Mouse (Mus musculus) neural tube, embryonic 13.5 days (tissue): ENCODE results near the gene Man2a1. TPM values are rescaled to one million over a fixed set of nuclear protein-coding genes. Genes with fewer than 3 reads are reported as not detected.

ENCODE experiments used
- polyA plus RNA-seq: library from polyadenylated mRNA; unstranded; fragments of >200 nt; fragmentation: Nextera tagmentation; extraction: Ambion mirVana; gene quantifications from 2 replicates; pipeline ENCODE4 v1.2.1, GENCODE M21; 2015

The Man2a1 gene
- polyA plus RNA-seq, 1 experiment from 2014 or later, result 5.3 TPM

Other genes starting within 250 kb of the Man2a1 start
- not detected in 2 replicates for gene 4930583I09Rik, start 235.3 kb downstream of the Man2a1 start, polyA plus RNA-seq